Mouse (Mus musculus): ENCODE results near the gene Mrpl10. TPM values are rescaled to one million over a fixed set of nuclear protein-coding genes. Genes with fewer than 3 reads are reported as not detected.
A peak's percentile ranks its signal among the peaks of the same experiment; 100 is the strongest.

Gene Mrpl10
- polyA plus RNA-seq, 1 experiment from 2014 or later, result 50.8 TPM

GRCm38 (mm10) chr11:97048090-97048650 is 6.8 kb downstream of the Mrpl10 start:
- DNase-seq (ENCODE audit: low spot score) (no peak), ATAC-seq (no peak)
- no peaks in the 10 kb centered on the region for H3K9me3 ChIP-seq (ENCODE audit: low read length)
- no peaks in the 10 kb centered on the region for H3K27me3 ChIP-seq (replicated peaks; ENCODE audit: insufficient read depth, low read length)
- no peak overlapping the region for H3K4me3 ChIP-seq (ENCODE audit: low read depth, low read length)
- 67% methylated on average over 8 of the region's 8 CpGs for WGBS
- H3K4me1 ChIP-seq (ENCODE audit: insufficient read depth, low read depth, low read length), result peaks cover 10% of the 10 kb centered on the region; the same call in 1 of the 2 replicates
- H3K4me2 ChIP-seq (replicated peaks; ENCODE audit: low read depth, low read length), result no peak overlapping the region
- no peaks in the 10 kb centered on the region for H3K36me3 ChIP-seq (ENCODE audit: insufficient read depth, low read length)
- no peak for TF ChIP-seq CTCF (IDR thresholded peaks at IDR 0.05)
- 0 out of 2 replicates have a peak, but pooled peaks have one; percentile 48 for TF ChIP-seq EP300 (IDR thresholded peaks at IDR 0.05)
- H3K9ac ChIP-seq (replicated peaks; ENCODE audit: low read depth), result no peak overlapping the region
- H3K27ac ChIP-seq (ENCODE audit: low read length), result no peak overlapping the region

DNA sequence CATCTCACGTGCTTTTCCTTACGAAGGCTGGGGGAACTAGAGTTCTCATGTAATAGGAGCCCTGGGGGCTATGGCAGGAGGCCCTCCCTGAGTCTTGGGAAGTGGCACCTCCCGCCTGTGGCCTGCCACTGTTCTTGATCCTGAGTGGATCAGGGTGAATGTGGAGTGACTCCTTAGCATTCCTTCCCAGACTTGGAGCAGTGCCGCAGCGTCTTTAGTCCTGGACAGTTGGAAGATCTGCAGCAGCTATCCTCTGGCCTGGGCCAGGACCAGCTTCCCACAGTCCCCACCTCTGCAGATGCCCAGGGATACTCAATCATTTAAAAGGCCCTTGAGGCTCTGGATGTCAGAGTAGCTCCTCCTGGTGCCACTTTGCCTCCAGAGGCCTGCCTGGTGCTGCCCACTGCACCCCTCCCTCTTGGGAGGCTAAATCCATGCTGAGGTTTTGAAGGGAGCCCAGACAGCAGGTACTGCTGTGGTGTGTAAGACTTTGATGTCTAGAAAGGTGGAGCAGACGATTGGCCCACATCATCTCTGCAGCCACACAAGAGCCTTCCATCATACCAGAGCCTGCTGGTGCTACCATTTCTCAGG is 8.2 kb downstream of the Mrpl10 start:
- TF ChIP-seq EP300 (IDR thresholded peaks at IDR 0.05), result no peak
- TF ChIP-seq CTCF (IDR thresholded peaks at IDR 0.05), result no peak
- H3K36me3 ChIP-seq (ENCODE audit: insufficient read depth, low read length), result peaks cover 9% of the 10 kb centered on the region; the same call in 1 of the 2 replicates
- no peak overlapping the region; the same call in 1 of the 2 replicates for H3K27ac ChIP-seq (ENCODE audit: low read length)
- H3K4me2 ChIP-seq (replicated peaks; ENCODE audit: low read depth, low read length), result no peak overlapping the region
- WGBS, result 69% methylated on average over 6 of the region's 6 CpGs
- no peaks in the 10 kb centered on the region for H3K9me3 ChIP-seq (ENCODE audit: low read length)
- no peak overlapping the region for H3K4me3 ChIP-seq (ENCODE audit: low read depth, low read length)
- H3K27me3 ChIP-seq (replicated peaks; ENCODE audit: insufficient read depth, low read length), result no peaks in the 10 kb centered on the region
- DNase-seq (ENCODE audit: low spot score) (no peak), ATAC-seq (no peak)
- H3K9ac ChIP-seq (replicated peaks; ENCODE audit: low read depth), result no peak overlapping the region
- H3K4me1 ChIP-seq (ENCODE audit: insufficient read depth, low read depth, low read length), result peaks cover 10% of the 10 kb centered on the region; the same call in 1 of the 2 replicates

- Histone ChIP-seq H3K9ac (replicated peaks; ENCODE audit: low read depth) (peak within 1 kb of the TSS; percentile 60), H3K4me3 (ENCODE audit: low read depth, low read length) (peak within 1 kb of the TSS; percentile 48), H3K27me3 (replicated peaks; ENCODE audit: insufficient read depth, low read length) (no peaks in the 10 kb centered on the region), H3K4me2 (replicated peaks; ENCODE audit: low read depth, low read length) (peak within 1 kb of the TSS; percentile 83), H3K27ac (ENCODE audit: low read length) (peak within 1 kb of the TSS; percentile 34), H3K36me3 (ENCODE audit: insufficient read depth, low read length) (peaks cover 17% of the 10 kb centered on the region; the same call in 1 of the 2 replicates), H3K9me3 (ENCODE audit: low read length) (no peaks in the 10 kb centered on the region), H3K4me1 (ENCODE audit: insufficient read depth, low read depth, low read length) (peaks cover 10% of the 10 kb centered on the region; the same call in 1 of the 2 replicates)
- WGBS, result 3% methylated on average over 18 of the region's 18 CpGs
- TF ChIP-seq CTCF (IDR thresholded peaks at IDR 0.05) (peak; percentile 58), EP300 (IDR thresholded peaks at IDR 0.05) (no peak)
- DNase-seq (ENCODE audit: low spot score) (peak; percentile 89), ATAC-seq (peak; percentile 75)
Observed at GRCm38 (mm10) chr11:97050216-97050943, 9.0 kb downstream of the Mrpl10 start, which contains the start of gene Osbpl7. Gene Osbpl7, plus strand, starts transcription at chr11:97050628.

- ATAC-seq (no peak), DNase-seq (ENCODE audit: low spot score) (no peak)
- Histone ChIP-seq H3K4me1 (ENCODE audit: insufficient read depth, low read depth, low read length) (peaks cover 10% of the 10 kb centered on the region; the same call in 1 of the 2 replicates), H3K4me3 (ENCODE audit: low read depth, low read length) (peak overlapping the region; percentile 48), H3K4me2 (replicated peaks; ENCODE audit: low read depth, low read length) (peak overlapping the region; percentile 83), H3K9ac (replicated peaks; ENCODE audit: low read depth) (peak overlapping the region; percentile 60), H3K36me3 (ENCODE audit: insufficient read depth, low read length) (peaks cover 22% of the 10 kb centered on the region; the same call in 1 of the 2 replicates), H3K9me3 (ENCODE audit: low read length) (no peaks in the 10 kb centered on the region), H3K27ac (ENCODE audit: low read length) (peak overlapping the region; percentile 34), H3K27me3 (replicated peaks; ENCODE audit: insufficient read depth, low read length) (no peaks in the 10 kb centered on the region)
- 14% methylated on average over 13 of the region's 13 CpGs for WGBS
- TF ChIP-seq CTCF (IDR thresholded peaks at IDR 0.05) (no peak), EP300 (IDR thresholded peaks at IDR 0.05) (no peak)
Observed at GRCm38 (mm10) chr11:97050944-97051586, 9.7 kb downstream of the Mrpl10 start.

- ATAC-seq, result peak; percentile 87
- Histone ChIP-seq H3K27me3 (replicated peaks; ENCODE audit: insufficient read depth, low read length) (no peaks in the 10 kb centered on the region), H3K4me3 (ENCODE audit: low read depth, low read length) (peak overlapping the region; percentile 48; the same call in 1 of the 2 replicates), H3K9me3 (ENCODE audit: low read length) (no peaks in the 10 kb centered on the region), H3K4me2 (replicated peaks; ENCODE audit: low read depth, low read length) (peak overlapping the region; percentile 83), H3K9ac (replicated peaks; ENCODE audit: low read depth) (no peak overlapping the region), H3K4me1 (ENCODE audit: insufficient read depth, low read depth, low read length) (peaks cover 10% of the 10 kb centered on the region; the same call in 1 of the 2 replicates), H3K27ac (ENCODE audit: low read length) (peak overlapping the region; percentile 34), H3K36me3 (ENCODE audit: insufficient read depth, low read length) (peaks cover 27% of the 10 kb centered on the region; the same call in 1 of the 2 replicates)
- peak; percentile 90 for DNase-seq (ENCODE audit: low spot score)
- 20% methylated on average over 10 of the region's 11 CpGs for WGBS
- TF ChIP-seq EP300 (IDR thresholded peaks at IDR 0.05) (no peak), CTCF (IDR thresholded peaks at IDR 0.05) (no peak)
Observed at GRCm38 (mm10) chr11:97052219-97052646, 10.9 kb downstream of the Mrpl10 start.

Data from lung, postnatal 0 days (tissue).